Mouse (Mus musculus) cerebellum, adult 2 months (tissue): ENCODE results near the gene Cables2.

Source experiments
- CTCF ChIP-seq: fragments of 200-500 bp; IDR thresholded peaks from 2 replicates; pipeline ENCODE4 v1.5.1; 2011; ENCODE audit warnings: low read depth, mild to moderate bottlenecking, control low read depth, low read length, moderate library complexity, borderline replicate concordance; ENCODE audit not compliant: insufficient read depth
- POLR2A ChIP-seq: fragments of 200-500 bp; IDR thresholded peaks from 2 replicates; pipeline ENCODE4 v1.6.1; 2011; ENCODE audit warnings: low read length, control low read depth, borderline replicate concordance; ENCODE audit not compliant: insufficient read depth

GRCm38 (mm10) chr2:180267955-180268354 lies 5.3 kb downstream of the Cables2 start:
- TF ChIP-seq CTCF (no peak), POLR2A (no peak)
